Mouse (Mus musculus) right cerebral cortex, postnatal 4 days (tissue): ENCODE results near the gene Kazald1.

Source experiments
- DNase-seq: peaks from one replicate; pipeline ENCODE4 v3.0.0-alpha.2; 2022

Gene Kazald1

GRCm38 (mm10) chr19:45048644-45049365 is 26.2 kb upstream of the Kazald1 start:
- no peak for DNase-seq

GRCm38 (mm10) chr19:45049523-45049922 is 25.5 kb upstream of the Kazald1 start:
- no peak for DNase-seq

GRCm38 (mm10) chr19:45053451-45053850 is 21.6 kb upstream of the Kazald1 start:
- no peak for DNase-seq

- no peak for DNase-seq
Measured at GRCm38 (mm10) chr19:45054892-45055690, 19.9 kb upstream of the Kazald1 start.

GRCm38 (mm10) chr19:45056364-45056763 is 18.7 kb upstream of the Kazald1 start:
- no peak for DNase-seq

GRCm38 (mm10) chr19:45056908-45057698 is 17.9 kb upstream of the Kazald1 start:
- no peak for DNase-seq

- no peak for DNase-seq
Measured at GRCm38 (mm10) chr19:45057724-45058112, 17.3 kb upstream of the Kazald1 start.

GRCm38 (mm10) chr19:45058113-45058839 is 16.8 kb upstream of the Kazald1 start:
- peak; percentile 85 for DNase-seq

- no peak for DNase-seq
Measured at GRCm38 (mm10) chr19:45058841-45059240, 16.2 kb upstream of the Kazald1 start.

GRCm38 (mm10) chr19:45063565-45064292 is 11.3 kb upstream of the Kazald1 start:
- no peak for DNase-seq

- DNase-seq = no peak
Measured at GRCm38 (mm10) chr19:45065226-45065625, 9.8 kb upstream of the Kazald1 start.

- DNase-seq = no peak
Measured at GRCm38 (mm10) chr19:45067170-45067569, 7.9 kb upstream of the Kazald1 start.

- no peak for DNase-seq
Measured at GRCm38 (mm10) chr19:45067758-45068510, 7.1 kb upstream of the Kazald1 start.

- DNase-seq = peak; percentile 97
Measured at GRCm38 (mm10) chr19:45073871-45074542, 1.0 kb upstream of the Kazald1 start.

GRCm38 (mm10) chr19:45075323-45076035 is 438 bp downstream of the Kazald1 start:
- no peak for DNase-seq

GRCm38 (mm10) chr19:45076036-45076575 is 1.1 kb downstream of the Kazald1 start:
- no peak for DNase-seq

GRCm38 (mm10) chr19:45076586-45077510 is 1.8 kb downstream of the Kazald1 start:
- DNase-seq = peak; percentile 46
